Mouse (Mus musculus) cerebellum, adult 2 months (tissue): ENCODE data around the gene Rhbdf2. TPM values are rescaled to one million over a fixed set of nuclear protein-coding genes. Genes with fewer than 3 reads are reported as not detected.

Experiments used
- DNase-seq, 2 experiments: peaks; one replicate each; pipeline ENCODE4 v3.0.0; 2021
- H3K27ac ChIP-seq: fragments of 200-500 bp; 2 replicates; pipeline ENCODE4 v1.5.1; 2012; ENCODE audit warnings: low read length, control low read depth, inconsistent platforms; ENCODE audit not compliant: insufficient read depth
- H3K27me3 ChIP-seq: fragments of 200-500 bp; 2 replicates; pipeline ENCODE4 v1.6.1; 2012; ENCODE audit warnings: inconsistent platforms, mild to moderate bottlenecking, low read length, moderate library complexity; ENCODE audit not compliant: control insufficient read depth, insufficient read depth
- H3K4me1 ChIP-seq: fragments of 200-500 bp; 2 replicates; pipeline ENCODE4 v1.6.1; 2011; ENCODE audit warnings: low read length; ENCODE audit not compliant: control insufficient read depth, insufficient read depth
- H3K4me3 ChIP-seq: fragments of 200-500 bp; replicated peaks from 2 replicates; pipeline ENCODE3; 2011; ENCODE audit warnings: mild to moderate bottlenecking, low read depth, low read length, control low read depth; ENCODE audit not compliant: insufficient read depth
- CTCF ChIP-seq: fragments of 200-500 bp; IDR thresholded peaks from 2 replicates; pipeline ENCODE4 v1.5.1; 2011; ENCODE audit warnings: low read depth, mild to moderate bottlenecking, control low read depth, low read length, moderate library complexity, borderline replicate concordance; ENCODE audit not compliant: insufficient read depth
- POLR2A ChIP-seq: fragments of 200-500 bp; IDR thresholded peaks from 2 replicates; pipeline ENCODE4 v1.6.1; 2011; ENCODE audit warnings: low read length, control low read depth, borderline replicate concordance; ENCODE audit not compliant: insufficient read depth
- WGBS: fragments of 180-500 bp; shearing (Covaris S2); methylation state at CpG from one replicate; pipeline ENCODE4 v1.1.7; 2018; 5-methylcytosine and 5-hydroxymethylcytosine counted together
- polyA plus RNA-seq: library from polyadenylated mRNA; depleted of rRNA; stranded (reverse); fragments of >200 nt; gene quantifications from 2 replicates; pipeline ENCODE4 v1.2.3, GENCODE M21; 2012

The Rhbdf2 gene
- polyA plus RNA-seq, 1 experiment: 1.9 TPM

DNA sequence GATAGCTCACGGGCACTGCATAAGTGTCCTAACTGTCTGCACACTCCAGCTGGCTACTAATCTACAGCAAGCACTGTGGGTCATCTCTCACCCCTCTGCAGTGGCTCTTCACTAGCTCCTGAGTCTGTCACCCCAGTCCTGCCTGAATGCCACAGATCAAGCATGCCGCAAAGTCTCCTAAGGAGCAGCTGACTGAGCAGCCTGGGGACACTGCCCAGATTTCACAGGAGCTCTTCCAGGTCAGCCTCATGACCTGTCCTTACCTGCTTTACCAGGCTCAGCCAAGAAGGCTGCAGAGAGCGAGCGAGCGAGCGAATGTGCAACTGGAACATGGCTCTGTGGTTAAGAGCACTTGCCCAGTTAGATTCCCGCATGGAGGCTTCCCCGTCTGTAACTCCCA lies 59.3 kb downstream of the Rhbdf2 start:
- peaks cover 35% of the 10 kb centered on the region for H3K4me1 ChIP-seq
- H3K27ac ChIP-seq: no peak overlapping the region
- no peak overlapping the region for H3K4me3 ChIP-seq
- TF ChIP-seq CTCF: no peak
- TF ChIP-seq POLR2A: no peak
- no peaks in the 10 kb centered on the region for H3K27me3 ChIP-seq
- DNase-seq: no peak
- WGBS: 29% methylated on average over 8 of the region's 8 CpGs

DNA sequence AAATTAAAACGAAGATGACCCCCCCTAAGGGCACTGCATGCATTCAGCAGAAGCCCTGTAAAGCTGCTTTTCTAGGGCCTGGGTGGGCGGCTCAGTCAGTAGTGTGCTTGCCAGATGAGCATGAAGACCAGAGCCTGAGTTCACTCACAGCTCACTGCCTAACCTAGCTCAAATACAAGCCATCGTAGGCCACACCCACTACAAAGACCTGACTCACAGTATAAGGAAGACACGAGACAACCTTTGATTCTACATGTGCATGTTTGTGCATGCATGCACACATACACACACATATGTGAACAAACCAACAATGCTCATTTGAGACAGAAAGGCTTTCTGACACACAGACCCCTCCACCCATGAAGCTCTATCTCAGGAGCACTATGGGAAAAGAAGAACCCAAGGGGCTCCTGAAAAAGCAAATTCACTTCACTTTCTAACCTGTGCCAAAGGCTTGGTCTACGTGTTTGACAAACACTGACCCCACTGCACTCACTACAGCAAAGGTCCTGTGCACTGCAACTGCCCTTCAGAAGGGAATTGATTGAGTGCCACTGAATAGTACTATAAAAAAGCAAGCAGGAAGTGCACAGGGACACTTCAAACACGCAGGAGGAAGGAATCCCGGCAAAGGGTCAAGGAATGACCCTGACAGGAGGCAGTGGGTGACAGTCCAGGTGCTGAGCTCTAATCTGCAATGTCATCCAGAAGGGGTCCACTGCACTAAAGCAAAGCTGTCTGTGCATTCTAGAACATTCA lies 61.4 kb downstream of the Rhbdf2 start:
- Histone ChIP-seq H3K4me1 (peaks cover 17% of the 10 kb centered on the region), H3K27ac (no peak overlapping the region), H3K27me3 (no peaks in the 10 kb centered on the region), H3K4me3 (no peak overlapping the region)
- no peak for DNase-seq
- TF ChIP-seq CTCF: no peak
- TF ChIP-seq POLR2A: no peak
- WGBS: 70% methylated on average over 7 of the region's 7 CpGs

GRCm38 (mm10) chr11:116556308-116556707 lies 70.5 kb downstream of the Rhbdf2 start:
- WGBS: 32% methylated on average over 6 of the region's 6 CpGs
- DNase-seq: peak in 1 of 2 experiments; percentile 49
- no peaks in the 10 kb centered on the region for H3K27me3 ChIP-seq
- peaks cover 55% of the 10 kb centered on the region for H3K4me1 ChIP-seq
- TF ChIP-seq CTCF (no peak), POLR2A (no peak)
- no peak overlapping the region for H3K27ac ChIP-seq
- no peak overlapping the region for H3K4me3 ChIP-seq

DNA sequence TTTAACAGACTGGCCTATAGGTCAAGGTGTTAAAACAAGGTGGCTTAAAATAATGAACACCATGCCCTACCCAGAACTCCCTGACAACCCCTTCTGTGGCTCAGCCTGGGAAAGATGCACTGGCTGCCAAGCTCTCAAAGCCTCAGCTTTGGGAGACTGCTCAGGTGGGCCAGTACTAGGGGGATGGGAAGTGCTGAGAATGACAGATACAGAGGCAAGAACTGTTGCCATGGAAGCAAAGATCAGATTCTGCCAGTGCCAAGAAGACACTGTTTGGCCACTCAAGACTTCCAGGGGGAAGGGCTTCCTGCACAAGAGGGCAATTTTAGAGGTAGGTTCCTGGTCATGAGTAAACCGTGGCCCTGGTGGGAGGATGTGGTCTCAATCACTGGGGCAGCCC lies 71.2 kb downstream of the Rhbdf2 start:
- DNase-seq: no peak
- WGBS: 58% methylated on average over 1 of the region's 1 CpGs
- H3K27me3 ChIP-seq: no peaks in the 10 kb centered on the region
- no peak for TF ChIP-seq CTCF
- TF ChIP-seq POLR2A: no peak
- no peak overlapping the region for H3K4me3 ChIP-seq
- H3K4me1 ChIP-seq: peaks cover 61% of the 10 kb centered on the region
- H3K27ac ChIP-seq: no peak overlapping the region

- H3K4me1 ChIP-seq: peaks cover 67% of the 10 kb centered on the region
- peak; percentile 55 to 59 for DNase-seq
- TF ChIP-seq POLR2A (no peak), CTCF (peak; percentile 79)
- no peaks in the 10 kb centered on the region for H3K27me3 ChIP-seq
- no peak overlapping the region for H3K27ac ChIP-seq
- 35% methylated on average over 12 of the region's 12 CpGs for WGBS
- H3K4me3 ChIP-seq: no peak overlapping the region
Observed at GRCm38 (mm10) chr11:116554171-116554878, 72.5 kb downstream of the Rhbdf2 start.

DNA sequence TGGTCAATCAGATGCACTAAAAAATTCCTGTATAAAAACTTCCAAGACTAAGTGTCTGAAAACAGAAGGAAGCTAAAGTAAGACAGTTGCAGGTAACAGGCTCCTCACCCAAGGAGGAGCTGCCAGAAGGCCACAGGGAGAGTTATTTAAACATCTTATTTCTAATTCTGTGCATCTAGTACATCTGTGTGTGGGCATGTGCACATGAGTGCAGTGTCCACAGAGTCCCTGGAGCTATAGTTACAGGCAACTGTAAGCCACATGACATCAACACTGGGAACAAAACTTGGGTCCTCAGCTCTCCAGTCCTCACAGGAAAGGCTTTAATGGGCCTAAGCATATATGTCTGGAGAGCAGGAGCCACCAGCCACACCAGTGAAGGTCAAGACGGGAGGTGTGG lies 74.6 kb downstream of the Rhbdf2 start:
- H3K4me1 ChIP-seq: peaks cover 70% of the 10 kb centered on the region
- H3K27me3 ChIP-seq: no peaks in the 10 kb centered on the region
- WGBS: 89% methylated on average over 1 of the region's 1 CpGs
- no peak overlapping the region for H3K4me3 ChIP-seq
- no peak overlapping the region for H3K27ac ChIP-seq
- no peak for DNase-seq
- no peak for TF ChIP-seq POLR2A
- no peak for TF ChIP-seq CTCF

DNA sequence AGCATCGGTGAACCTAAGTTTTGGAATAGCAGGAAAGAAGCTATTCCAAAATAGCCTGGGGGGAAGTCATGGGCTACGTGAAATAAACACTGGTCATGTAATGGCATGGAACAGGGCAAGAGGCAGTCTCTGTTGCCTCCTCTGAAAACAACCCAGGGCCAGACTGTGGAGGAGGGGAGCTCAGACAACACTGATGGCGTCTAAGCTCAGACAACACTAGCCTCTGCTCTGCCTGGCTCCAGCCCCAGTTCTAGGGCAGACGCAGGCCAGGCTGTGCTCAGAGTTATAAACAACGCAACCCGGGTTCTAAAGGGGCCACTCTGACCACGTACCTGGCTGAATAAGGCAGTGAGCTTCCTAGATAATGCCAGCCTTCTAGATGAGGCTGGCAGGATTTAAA lies 76.1 kb downstream of the Rhbdf2 start:
- Histone ChIP-seq H3K27me3 (no peaks in the 10 kb centered on the region), H3K4me3 (no peak overlapping the region), H3K27ac (no peak overlapping the region), H3K4me1 (peaks cover 68% of the 10 kb centered on the region)
- TF ChIP-seq POLR2A (no peak), CTCF (no peak)
- 40% methylated on average over 7 of the region's 7 CpGs for WGBS
- DNase-seq: no peak

DNA sequence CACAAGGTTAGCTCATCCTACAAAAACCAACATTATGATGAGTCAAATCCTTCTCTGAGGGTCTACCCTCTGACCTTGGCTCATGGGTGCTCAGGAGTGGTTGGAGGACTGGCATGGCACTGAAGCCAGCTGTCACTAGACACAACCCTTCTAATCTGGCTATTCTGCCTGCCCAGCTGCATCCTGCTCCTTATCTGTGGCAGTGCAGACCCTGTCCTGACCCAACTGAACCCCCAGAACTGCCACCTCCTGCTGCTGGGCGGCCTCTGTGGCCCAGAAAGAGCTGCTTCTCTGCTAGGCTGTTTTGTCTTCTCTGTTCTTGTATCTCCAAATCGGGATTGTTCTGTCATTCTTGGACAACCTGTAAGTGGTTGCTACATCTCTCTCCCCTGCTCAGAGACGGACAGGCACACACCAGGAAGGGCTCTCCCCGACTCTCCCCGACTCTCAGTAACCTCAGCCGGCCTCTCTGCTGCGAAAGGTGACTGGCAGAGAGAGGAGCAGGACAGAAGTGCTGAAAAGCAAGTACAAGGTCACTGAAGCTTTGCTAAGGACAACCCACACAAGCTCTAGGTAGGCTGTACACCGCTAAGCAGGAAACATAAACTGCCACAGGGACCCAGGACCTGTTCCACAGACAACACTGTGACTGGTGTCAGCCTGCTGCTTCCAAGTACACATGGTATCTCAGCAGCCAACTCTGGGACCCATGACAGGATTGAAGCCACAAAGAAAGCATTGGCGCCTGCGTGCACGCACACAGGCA lies 77.4 kb downstream of the Rhbdf2 start:
- Histone ChIP-seq H3K4me1 (peaks cover 60% of the 10 kb centered on the region), H3K4me3 (no peak overlapping the region), H3K27ac (no peak overlapping the region), H3K27me3 (no peaks in the 10 kb centered on the region)
- DNase-seq: no peak
- TF ChIP-seq CTCF (no peak), POLR2A (no peak)
- 69% methylated on average over 11 of the region's 11 CpGs for WGBS
